Mouse (Mus musculus) heart, embryonic 11.5 days (tissue): Measurements from ENCODE around the gene Nav3. TPM values are rescaled to one million over a fixed set of nuclear protein-coding genes. Genes with fewer than 3 reads are reported as not detected.

ENCODE experiments used
- ATAC-seq: fragments of 200-750 bp; cut with Nextera tagmentation; replicated peaks from 2 replicates; pipeline ENCODE4 v1.8.0; 2017; ENCODE audit warnings: moderate library complexity; ENCODE audit not compliant: insufficient number of reproducible peaks, low FRiP score, low TSS enrichment
- H3K27ac ChIP-seq: fragments of 300-500 bp; sonication (generic); 2 replicates; pipeline ENCODE4 v1.5.1; 2014; ENCODE audit warnings: mild to moderate bottlenecking, low read depth, low read length
- H3K27me3 ChIP-seq: fragments of 300-500 bp; sonication (generic); 2 replicates; pipeline ENCODE4 v1.6.1; 2014; ENCODE audit warnings: mild to moderate bottlenecking, low read length, mixed read lengths; ENCODE audit not compliant: control insufficient read depth, insufficient read depth
- H3K36me3 ChIP-seq: fragments of 300-500 bp; sonication (generic); 2 replicates; pipeline ENCODE4 v1.6.1; 2014; ENCODE audit warnings: mild to moderate bottlenecking, low read length, moderate library complexity, mixed read lengths; ENCODE audit not compliant: control insufficient read depth, insufficient read depth
- H3K4me1 ChIP-seq: fragments of 300-500 bp; sonication (generic); 2 replicates; pipeline ENCODE4 v1.6.1; 2014; ENCODE audit warnings: low read length; ENCODE audit not compliant: control insufficient read depth, insufficient read depth
- H3K4me2 ChIP-seq: fragments of 300-500 bp; sonication (generic); 2 replicates; pipeline ENCODE4 v1.6.1; 2014; ENCODE audit warnings: mild to moderate bottlenecking, moderate library complexity
- H3K4me3 ChIP-seq: fragments of 300-500 bp; sonication (generic); 2 replicates; pipeline ENCODE4 v1.5.1; 2014; ENCODE audit warnings: low read depth, low read length
- H3K9ac ChIP-seq: fragments of 300-500 bp; sonication (generic); 2 replicates; pipeline ENCODE4 v1.6.1; 2014; ENCODE audit warnings: mild to moderate bottlenecking, low read depth, low read length, moderate library complexity
- H3K9me3 ChIP-seq: fragments of 300-500 bp; sonication (generic); replicated peaks from 2 replicates; pipeline ENCODE4 v1.6.1; 2016; ENCODE audit warnings: low read length; ENCODE audit not compliant: control insufficient read depth
- WGBS: fragments of 180-500 bp; shearing (Covaris S2); extraction: QIAGEN DNeasy Blood & Tissue Kit; methylation state at CpG from one replicate; pipeline ENCODE4 v1.1.7; 2014; ENCODE audit not compliant: insufficient replicate concordance; 5-methylcytosine and 5-hydroxymethylcytosine counted together
- polyA plus RNA-seq: library from polyadenylated mRNA; unstranded; fragments of >200 nt; fragmentation: Nextera tagmentation; extraction: Ambion mirVana; gene quantifications from 2 replicates; pipeline ENCODE4 v1.2.1, GENCODE M21; 2014

Gene Nav3
- polyA plus RNA-seq, 1 experiment from 2014 or later, result 1.9 TPM

DNA sequence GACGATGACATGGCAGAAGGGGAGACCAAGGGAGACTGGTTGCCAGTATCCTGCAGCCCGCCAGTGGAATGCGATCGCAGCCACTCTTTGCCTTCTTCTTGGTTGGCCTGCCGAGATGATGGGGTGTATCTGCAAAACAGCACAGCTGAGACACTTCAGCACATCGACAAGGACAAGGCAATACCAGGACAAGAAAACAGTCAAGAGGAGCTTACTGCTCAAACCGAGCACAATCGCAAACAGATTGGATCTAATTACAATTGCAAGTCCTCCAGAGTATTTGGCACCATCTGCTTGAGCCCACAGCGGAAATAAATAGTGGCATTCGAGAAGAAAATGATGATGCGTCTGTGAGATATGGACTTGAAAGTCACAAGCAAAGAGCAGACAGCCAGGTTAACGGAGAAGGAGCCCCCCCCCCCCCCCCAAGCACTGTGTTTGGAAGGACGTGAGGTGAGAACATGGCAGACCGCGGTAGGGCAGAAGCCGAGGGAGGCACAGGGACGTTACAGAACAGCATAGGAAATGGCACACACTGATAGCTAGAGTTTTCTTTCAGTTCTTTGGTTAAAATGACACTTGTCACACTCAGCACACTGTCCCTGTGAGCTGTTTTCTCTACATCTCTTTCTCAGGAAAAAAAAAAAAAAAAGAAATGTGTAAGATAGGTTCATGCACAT is 696.9 kb downstream of the Nav3 start:
- WGBS, result 72% methylated on average over 17 of the region's 17 CpGs
- no peaks in the 10 kb centered on the region for H3K4me1 ChIP-seq
- H3K36me3 ChIP-seq, result no peaks in the 10 kb centered on the region
- no peak overlapping the region for H3K4me2 ChIP-seq
- no peak overlapping the region for H3K27ac ChIP-seq
- no peaks in the 10 kb centered on the region for H3K27me3 ChIP-seq
- no peak overlapping the region for H3K9ac ChIP-seq
- no peaks in the 10 kb centered on the region for H3K9me3 ChIP-seq
- no peak for ATAC-seq
- no peak overlapping the region for H3K4me3 ChIP-seq

DNA sequence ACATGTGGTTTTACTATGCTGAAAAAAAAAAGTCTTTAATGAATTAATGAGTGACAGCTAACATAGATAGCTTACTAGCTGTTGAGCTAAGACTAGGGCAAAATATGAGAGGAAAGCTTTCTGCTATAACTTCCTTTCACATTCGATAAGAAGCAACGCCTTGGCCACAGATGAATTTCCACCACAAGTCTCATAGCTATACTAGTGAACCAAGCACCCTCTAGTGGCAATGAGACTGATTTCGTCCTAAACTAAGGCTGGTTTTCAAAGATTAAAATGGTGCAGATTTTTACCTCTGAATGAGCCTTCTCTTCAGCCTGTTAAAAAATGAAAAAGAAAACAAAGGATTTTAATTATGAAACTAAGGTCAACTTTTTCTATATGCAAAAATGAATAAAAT is 709.1 kb downstream of the Nav3 start:
- no peaks in the 10 kb centered on the region for H3K36me3 ChIP-seq
- no peak for ATAC-seq
- whole genome bisulfite sequencing, result 52% methylated on average over 3 of the region's 3 CpGs
- H3K27ac ChIP-seq, result no peak overlapping the region
- H3K4me1 ChIP-seq, result no peaks in the 10 kb centered on the region
- H3K9me3 ChIP-seq, result no peaks in the 10 kb centered on the region
- no peaks in the 10 kb centered on the region for H3K27me3 ChIP-seq
- no peak overlapping the region for H3K4me2 ChIP-seq
- H3K9ac ChIP-seq, result no peak overlapping the region
- H3K4me3 ChIP-seq, result no peak overlapping the region

DNA sequence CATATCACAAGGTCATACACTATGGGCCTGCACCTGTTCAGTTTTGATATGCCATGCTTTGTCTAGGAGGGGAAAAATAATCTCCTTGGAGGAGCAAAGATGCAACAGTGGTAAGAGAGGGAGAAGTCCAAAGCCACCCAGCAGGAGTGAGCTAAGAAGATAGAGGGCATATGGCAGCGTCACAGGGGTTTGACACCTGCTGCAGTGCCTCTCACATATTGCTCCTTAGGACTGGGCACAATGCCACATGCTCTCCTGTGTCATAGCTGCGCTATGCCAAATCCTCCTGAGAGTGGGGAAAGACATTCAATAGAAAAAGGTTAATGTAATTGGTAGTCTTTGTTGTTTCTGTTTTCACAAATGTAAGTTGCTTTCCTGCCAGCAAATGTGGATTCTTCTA is 714.3 kb downstream of the Nav3 start:
- Histone ChIP-seq H3K27me3 (no peaks in the 10 kb centered on the region), H3K4me1 (no peaks in the 10 kb centered on the region), H3K4me3 (no peak overlapping the region), H3K4me2 (no peak overlapping the region), H3K9me3 (no peaks in the 10 kb centered on the region), H3K27ac (no peak overlapping the region), H3K36me3 (no peaks in the 10 kb centered on the region), H3K9ac (no peak overlapping the region)
- 74% methylated on average over 2 of the region's 2 CpGs for WGBS
- ATAC-seq, result no peak

DNA sequence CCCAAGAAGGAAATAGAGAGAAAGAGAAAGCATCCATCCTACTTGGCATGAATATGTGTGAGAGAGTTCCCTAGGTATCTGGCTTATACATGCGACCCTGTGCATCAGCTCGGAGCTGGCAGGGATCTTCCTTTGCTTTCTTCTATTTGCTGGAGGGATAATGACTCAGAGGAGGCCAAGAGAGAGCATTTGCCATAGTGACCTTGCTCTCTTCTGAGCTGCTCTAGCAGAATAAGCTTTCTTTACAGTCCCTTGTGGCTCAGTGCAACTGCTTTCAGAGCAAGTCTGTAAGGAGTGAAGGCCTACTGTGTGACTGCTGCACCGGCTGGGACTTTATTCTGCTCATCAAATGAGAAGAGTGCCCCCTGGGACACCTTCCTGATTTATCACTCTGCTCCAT is 715.7 kb downstream of the Nav3 start:
- no peak for ATAC-seq
- no peak overlapping the region for H3K9ac ChIP-seq
- H3K4me2 ChIP-seq, result no peak overlapping the region
- H3K4me1 ChIP-seq, result no peaks in the 10 kb centered on the region
- no peak overlapping the region for H3K27ac ChIP-seq
- H3K9me3 ChIP-seq, result no peaks in the 10 kb centered on the region
- H3K4me3 ChIP-seq, result no peak overlapping the region
- H3K27me3 ChIP-seq, result no peaks in the 10 kb centered on the region
- WGBS, result 67% methylated on average over 3 of the region's 3 CpGs
- H3K36me3 ChIP-seq, result no peaks in the 10 kb centered on the region

DNA sequence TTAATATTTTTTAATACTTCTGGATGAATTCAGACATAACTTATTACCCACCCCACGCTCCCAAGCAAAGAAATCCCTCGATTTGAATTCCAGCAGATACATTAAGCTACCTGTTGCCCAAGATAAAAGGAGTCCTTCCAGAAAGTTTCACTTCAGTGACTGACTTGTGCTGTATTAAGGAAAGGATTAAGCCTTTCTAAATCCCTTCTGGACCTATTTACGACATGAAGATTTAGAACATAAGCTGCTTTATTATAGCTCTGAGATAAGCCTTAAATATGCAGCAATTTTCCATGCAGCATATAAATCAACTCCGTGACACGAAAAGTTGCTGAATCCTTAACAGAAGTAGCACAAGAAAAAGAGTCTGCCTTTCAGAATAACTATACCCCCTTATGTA is 732.4 kb downstream of the Nav3 start:
- WGBS, result 79% methylated on average over 5 of the region's 5 CpGs
- Histone ChIP-seq H3K9me3 (no peaks in the 10 kb centered on the region), H3K9ac (no peak overlapping the region), H3K27ac (no peak overlapping the region), H3K36me3 (no peaks in the 10 kb centered on the region), H3K27me3 (no peaks in the 10 kb centered on the region), H3K4me1 (no peaks in the 10 kb centered on the region), H3K4me3 (no peak overlapping the region), H3K4me2 (no peak overlapping the region)
- no peak for ATAC-seq

DNA sequence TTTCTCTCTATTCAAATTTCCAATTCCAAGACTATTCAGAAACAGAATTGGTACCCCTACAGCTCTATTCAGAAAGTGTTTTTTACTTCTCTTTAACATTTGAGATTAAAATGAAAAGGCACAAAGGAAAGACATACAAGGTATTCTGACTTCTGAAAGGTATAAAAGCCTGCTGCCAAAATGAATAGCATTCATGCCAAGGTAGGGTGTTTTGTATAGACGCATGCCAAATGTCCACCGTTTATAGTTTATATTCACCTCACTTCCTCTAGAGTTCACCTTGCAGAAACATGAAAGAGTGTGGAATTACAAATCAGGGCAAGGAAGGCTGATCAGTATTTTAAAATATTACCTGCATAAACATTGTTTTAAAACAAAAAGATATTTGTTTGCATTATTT is 737.2 kb downstream of the Nav3 start:
- no peak for ATAC-seq
- H3K4me1 ChIP-seq, result no peaks in the 10 kb centered on the region
- no peak overlapping the region for H3K27ac ChIP-seq
- WGBS, result 83% methylated on average over 2 of the region's 2 CpGs
- H3K36me3 ChIP-seq, result no peaks in the 10 kb centered on the region
- no peaks in the 10 kb centered on the region for H3K27me3 ChIP-seq
- H3K9ac ChIP-seq, result no peak overlapping the region
- H3K9me3 ChIP-seq, result no peaks in the 10 kb centered on the region
- no peak overlapping the region for H3K4me3 ChIP-seq
- no peak overlapping the region for H3K4me2 ChIP-seq

DNA sequence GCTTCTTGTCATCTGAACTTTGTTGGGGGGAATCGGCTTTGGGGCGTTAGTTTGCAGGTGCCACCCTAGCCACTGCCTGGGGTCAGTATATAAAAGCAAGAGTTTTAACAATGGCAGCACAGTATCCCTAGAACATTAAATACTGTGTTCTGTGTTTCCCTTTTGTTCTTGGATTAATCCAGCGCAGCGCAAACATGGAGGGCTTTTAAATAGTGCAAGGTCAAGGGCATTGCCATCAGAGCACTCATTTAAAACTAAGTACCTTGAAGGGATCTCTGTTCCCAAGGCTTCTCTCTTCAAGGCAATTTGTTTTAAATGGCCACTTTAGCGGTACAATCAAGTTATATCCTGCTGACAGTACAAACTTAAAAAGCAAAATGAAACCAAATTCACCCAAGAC is 737.6 kb downstream of the Nav3 start:
- Histone ChIP-seq H3K4me3 (no peak overlapping the region), H3K4me2 (no peak overlapping the region), H3K4me1 (no peaks in the 10 kb centered on the region), H3K27ac (no peak overlapping the region), H3K36me3 (no peaks in the 10 kb centered on the region), H3K9me3 (no peaks in the 10 kb centered on the region), H3K9ac (no peak overlapping the region), H3K27me3 (no peaks in the 10 kb centered on the region)
- 86% methylated on average over 5 of the region's 5 CpGs for WGBS
- no peak for ATAC-seq

DNA sequence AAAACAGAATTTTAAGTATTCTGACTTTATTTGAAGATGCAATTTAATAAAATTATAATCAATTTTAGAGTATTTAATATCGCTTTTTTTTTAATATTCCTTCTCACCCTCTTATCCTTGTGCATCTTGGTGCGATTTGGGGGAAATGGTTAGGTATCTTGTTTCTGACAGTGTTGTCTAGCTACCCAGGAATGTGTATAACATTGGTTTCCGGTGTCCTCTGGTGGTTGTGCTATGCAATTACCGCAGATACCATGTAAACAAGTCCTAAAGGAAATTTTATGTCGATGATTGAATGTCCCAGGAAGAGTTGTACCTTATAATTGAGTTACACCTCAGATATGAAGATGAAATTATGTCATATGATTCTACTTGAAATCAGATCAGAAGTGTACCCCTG is 743.0 kb downstream of the Nav3 start:
- no peak overlapping the region for H3K4me3 ChIP-seq
- WGBS, result 43% methylated on average over 5 of the region's 5 CpGs

DNA sequence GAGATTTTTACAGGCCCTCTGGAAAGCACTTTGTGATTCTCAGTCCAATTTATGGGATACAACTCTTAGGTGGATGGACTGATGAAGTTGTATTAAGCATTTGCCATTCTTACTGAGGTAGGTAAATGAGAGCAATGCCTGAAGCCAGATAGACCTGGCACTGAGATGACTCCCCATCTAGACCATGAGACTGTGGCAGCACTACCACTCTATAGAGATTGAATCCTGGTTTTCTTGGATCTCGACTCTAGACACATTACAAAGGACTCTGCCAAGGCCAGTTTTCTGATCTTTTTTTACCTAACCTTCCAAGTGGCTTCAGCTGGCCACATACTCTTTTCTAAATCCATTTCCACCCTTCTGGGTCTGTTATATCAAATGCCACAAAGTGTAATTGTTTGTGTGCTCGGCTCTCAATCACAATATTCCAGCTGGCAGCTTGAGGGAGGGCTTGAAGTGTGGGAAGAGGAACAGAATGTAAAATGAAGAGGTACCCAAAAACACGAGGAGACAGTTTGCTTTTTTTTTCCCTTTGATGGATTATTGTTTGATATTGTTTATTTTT is 756.2 kb downstream of the Nav3 start:
- H3K4me3 ChIP-seq, result no peak overlapping the region
- no peaks in the 10 kb centered on the region for H3K9me3 ChIP-seq
- H3K9ac ChIP-seq, result no peak overlapping the region
- H3K27ac ChIP-seq, result no peak overlapping the region
- H3K27me3 ChIP-seq, result no peaks in the 10 kb centered on the region
- H3K4me2 ChIP-seq, result no peak overlapping the region
- no peak for ATAC-seq
- no peaks in the 10 kb centered on the region for H3K4me1 ChIP-seq
- H3K36me3 ChIP-seq, result no peaks in the 10 kb centered on the region
- WGBS, result 64% methylated on average over 3 of the region's 3 CpGs

More for the DNA sequence above, 743.0 kb downstream of the Nav3 start:
- Histone ChIP-seq H3K4me1 (no peaks in the 10 kb centered on the region), H3K27me3 (no peaks in the 10 kb centered on the region), H3K27ac (no peak overlapping the region), H3K36me3 (no peaks in the 10 kb centered on the region), H3K9ac (no peak overlapping the region), H3K4me2 (no peak overlapping the region), H3K9me3 (no peaks in the 10 kb centered on the region)
- no peak for ATAC-seq
